Comparison of ENCODE assay signal across 8 mouse cellular contexts in the genomic region with DNA sequence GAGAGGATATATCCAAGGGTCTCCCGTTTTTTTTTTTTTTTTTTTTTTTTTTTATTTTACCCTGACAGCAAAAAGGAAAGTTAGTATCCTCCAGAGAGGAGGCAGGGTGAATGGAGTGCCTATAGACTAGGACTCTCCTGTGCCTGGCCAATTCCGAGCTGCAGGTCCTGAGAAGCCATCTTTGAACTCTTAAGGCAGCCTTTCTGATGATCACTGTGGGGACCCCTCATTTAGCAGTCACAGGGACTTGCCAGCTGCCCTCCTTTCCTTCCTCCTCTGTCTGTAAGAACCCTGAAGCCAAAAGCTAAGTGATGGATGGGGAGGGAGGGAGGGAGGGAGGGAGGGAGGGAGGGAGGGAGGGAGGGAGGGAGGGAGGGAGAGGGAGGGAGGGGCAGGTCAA.
DNase-seq lines count a peak whose midpoint lies in the region; ATAC-seq lines count a peak whose summit lies in the region.

No protein-coding gene starts in this region.

- no peaks in the 10 kb centered on the region for H3K9me3 ChIP-seq in limb, embryonic 12.5 days
- H3K9me3 ChIP-seq in limb, embryonic 10.5 days (replicated peaks): no peaks in the 10 kb centered on the region
- no peaks in the 10 kb centered on the region for H3K9me3 ChIP-seq in hindbrain, embryonic 12.5 days (replicated peaks)
- no peaks in the 10 kb centered on the region for H3K9me3 ChIP-seq in neural tube, embryonic 14.5 days (ENCODE audit: control insufficient read depth, low read length)

- WGBS in limb, embryonic 12.5 days: 34% methylated on average over 2 of the region's 2 CpGs
- WGBS in limb, embryonic 10.5 days: 53% methylated on average over 2 of the region's 2 CpGs
- 32% methylated on average over 2 of the region's 2 CpGs for WGBS in hindbrain, embryonic 12.5 days
- 33% methylated on average over 2 of the region's 2 CpGs for WGBS in neural tube, embryonic 14.5 days

- no peaks in the 10 kb centered on the region for H3K36me3 ChIP-seq in limb, embryonic 12.5 days
- peaks cover 15% of the 10 kb centered on the region for H3K36me3 ChIP-seq in limb, embryonic 10.5 days
- H3K36me3 ChIP-seq in hindbrain, embryonic 12.5 days: no peaks in the 10 kb centered on the region
- no peaks in the 10 kb centered on the region for H3K36me3 ChIP-seq in neural tube, embryonic 14.5 days (ENCODE audit: control insufficient read depth, insufficient read depth, low read length)

- no peak overlapping the region for H3K4me3 ChIP-seq in limb, embryonic 12.5 days (replicated peaks)
- H3K4me3 ChIP-seq in limb, embryonic 10.5 days: no peak overlapping the region
- no peak overlapping the region for H3K4me3 ChIP-seq in hindbrain, embryonic 12.5 days
- H3K4me3 ChIP-seq in neural tube, embryonic 14.5 days (ENCODE audit: low read depth, low read length): no peak overlapping the region

- peaks cover 79% of the 10 kb centered on the region for H3K4me1 ChIP-seq in limb, embryonic 12.5 days (replicated peaks)
- H3K4me1 ChIP-seq in limb, embryonic 10.5 days: peaks cover 80% of the 10 kb centered on the region
- H3K4me1 ChIP-seq in hindbrain, embryonic 12.5 days: peaks cover 75% of the 10 kb centered on the region
- peaks cover 69% of the 10 kb centered on the region for H3K4me1 ChIP-seq in neural tube, embryonic 14.5 days (ENCODE audit: control insufficient read depth, insufficient read depth, low read length)

- peaks cover 38% of the 10 kb centered on the region for H3K27me3 ChIP-seq in limb, embryonic 12.5 days
- H3K27me3 ChIP-seq in limb, embryonic 10.5 days (ENCODE audit: low read depth, poor library complexity, severe bottlenecking): peaks cover 17% of the 10 kb centered on the region
- no peaks in the 10 kb centered on the region for H3K27me3 ChIP-seq in hindbrain, embryonic 12.5 days
- H3K27me3 ChIP-seq in neural tube, embryonic 14.5 days (ENCODE audit: control insufficient read depth, insufficient read depth, low read length): no peaks in the 10 kb centered on the region; the same call in 1 of the 2 replicates

- peak; percentile 38 for DNase-seq in cerebellum, adult 9-11 months
- DNase-seq in cerebellum, postnatal 10 days: no peak
- DNase-seq in limb, embryonic 10.5 days (ENCODE audit: low spot score): no peak
- DNase-seq in natural killer cell, adult 2 months (ENCODE audit: low spot score in 2 of 2): no peak

- ATAC-seq in limb, embryonic 12.5 days (ENCODE audit: insufficient number of reproducible peaks, insufficient read depth, low FRiP score, low TSS enrichment, low read depth): no peak
- no peak for ATAC-seq in hindbrain, embryonic 12.5 days (ENCODE audit: low FRiP score)
- ATAC-seq in neural tube, embryonic 14.5 days (ENCODE audit: low read depth): no peak
- ATAC-seq in megakaryocyte-erythroid progenitor cell, adult 5-6 weeks (replicated peaks; ENCODE audit: low FRiP score, low TSS enrichment, poor library complexity, severe bottlenecking): no peak

- H3K27ac ChIP-seq in limb, embryonic 12.5 days: peak overlapping the region; percentile 69; the same call in 1 of the 2 replicates
- no peak overlapping the region for H3K27ac ChIP-seq in limb, embryonic 10.5 days
- peak overlapping the region; percentile 31; the same call in 1 of the 2 replicates for H3K27ac ChIP-seq in hindbrain, embryonic 12.5 days
- 0 out of 2 replicates have a peak overlapping the region, but pooled peaks have one; percentile 58 for H3K27ac ChIP-seq in neural tube, embryonic 14.5 days (ENCODE audit: low read depth, low read length)

- peak overlapping the region; percentile 48 for H3K4me2 ChIP-seq in limb, embryonic 12.5 days
- no peak overlapping the region for H3K4me2 ChIP-seq in hindbrain, embryonic 12.5 days (replicated peaks)
- no peak overlapping the region for H3K4me2 ChIP-seq in neural tube, embryonic 14.5 days (ENCODE audit: low read depth, low read length)

- no peak overlapping the region for H3K9ac ChIP-seq in limb, embryonic 12.5 days (replicated peaks)
- H3K9ac ChIP-seq in hindbrain, embryonic 12.5 days: no peak overlapping the region
- no peak overlapping the region for H3K9ac ChIP-seq in neural tube, embryonic 14.5 days (replicated peaks; ENCODE audit: low read depth, low read length)
